Mouse (Mus musculus): ENCODE measurements around the gene Myo1d. TPM values are rescaled to one million over a fixed set of nuclear protein-coding genes. Genes with fewer than 3 reads are reported as not detected.

The Myo1d gene
- polyA plus RNA-seq, 1 experiment: 6.4 TPM

DNA sequence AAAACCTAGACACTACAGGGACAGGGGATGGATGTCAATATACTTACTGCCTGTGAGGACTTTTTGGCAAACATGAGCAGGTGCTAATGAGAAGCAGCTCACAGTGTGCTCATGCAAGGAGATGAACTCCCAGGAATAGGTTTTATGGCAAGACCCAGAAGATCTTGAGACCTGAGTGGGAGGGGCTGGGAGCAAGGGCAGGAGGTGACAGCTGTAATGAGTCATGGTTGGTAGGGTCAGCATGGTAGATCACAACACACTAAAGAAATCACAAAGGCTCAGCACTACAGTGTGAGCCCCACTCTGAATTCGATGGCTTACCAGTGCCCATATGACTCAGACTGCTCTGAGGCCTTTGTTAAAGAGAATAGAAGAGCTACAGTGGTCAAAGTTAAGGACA is 184.3 kb downstream of the Myo1d start:
- 74% methylated on average over 1 of the region's 1 CpGs for WGBS
- no peak for TF ChIP-seq CTCF (IDR thresholded peaks at IDR 0.05; ENCODE audit: control insufficient read depth, insufficient read depth, low read length)
- TF ChIP-seq POLR2A (IDR thresholded peaks at IDR 0.05; ENCODE audit: borderline replicate concordance, control insufficient read depth, low read depth, low read length): no peak

DNA sequence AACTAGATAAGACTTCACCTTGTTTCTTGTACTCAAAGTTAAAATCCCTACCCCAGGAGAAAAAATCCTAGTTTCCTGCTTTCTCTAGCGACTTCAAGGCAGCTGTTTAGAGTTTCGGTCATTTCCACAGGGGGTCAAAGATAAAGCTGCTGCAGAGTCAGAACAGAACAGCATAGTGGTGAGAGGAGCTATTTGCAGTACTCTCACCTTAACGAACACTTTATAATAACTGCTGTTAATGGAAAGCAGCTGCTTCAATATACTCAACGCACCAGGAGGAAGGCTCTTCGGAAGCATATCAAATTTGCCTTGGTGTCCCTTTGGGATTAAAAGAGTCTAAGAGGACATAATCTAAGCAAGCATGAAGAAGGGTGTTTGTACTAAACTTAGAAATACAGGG is 190.4 kb downstream of the Myo1d start:
- Histone ChIP-seq H3K4me1 (ENCODE audit: control insufficient read depth, insufficient read depth, low read length) (no peaks in the 10 kb centered on the region), H3K4me3 (replicated peaks; ENCODE audit: control insufficient read depth, low read depth, low read length) (no peak overlapping the region), H3K27ac (ENCODE audit: control insufficient read depth, insufficient read depth, low read depth, low read length, poor library complexity) (no peak overlapping the region)
- TF ChIP-seq POLR2A (IDR thresholded peaks at IDR 0.05; ENCODE audit: borderline replicate concordance, control insufficient read depth, low read depth, low read length) (no peak), CTCF (IDR thresholded peaks at IDR 0.05; ENCODE audit: control insufficient read depth, insufficient read depth, low read length) (no peak)
- WGBS: 88% methylated on average over 5 of the region's 5 CpGs

More for the DNA sequence above, 184.3 kb downstream of the Myo1d start:
- H3K27ac ChIP-seq (ENCODE audit: control insufficient read depth, insufficient read depth, low read depth, low read length, poor library complexity): no peak overlapping the region
- H3K4me3 ChIP-seq (replicated peaks; ENCODE audit: control insufficient read depth, low read depth, low read length): no peak overlapping the region
- H3K4me1 ChIP-seq (ENCODE audit: control insufficient read depth, insufficient read depth, low read length): no peaks in the 10 kb centered on the region; the same call in 1 of the 2 replicates

DNA sequence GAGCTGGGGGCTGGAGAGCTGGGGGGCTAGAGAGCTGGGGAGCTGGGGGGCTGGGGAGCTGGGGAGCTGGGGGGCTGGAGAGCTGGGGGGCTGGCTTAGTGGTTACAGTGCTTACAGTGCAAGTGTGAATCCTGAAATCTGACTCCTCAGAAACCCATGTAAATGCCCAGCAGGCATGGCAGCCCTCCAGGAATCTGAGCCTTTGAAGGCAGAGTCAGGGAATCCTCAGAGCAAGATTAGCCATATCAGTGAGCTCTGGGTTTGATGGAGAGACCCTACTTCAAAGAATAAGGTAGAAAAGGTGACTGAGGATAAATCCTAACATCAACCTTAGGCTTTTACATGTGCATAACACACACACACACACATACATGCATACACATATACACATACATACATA is 194.1 kb downstream of the Myo1d start:
- Histone ChIP-seq H3K4me1 (ENCODE audit: control insufficient read depth, insufficient read depth, low read length) (no peaks in the 10 kb centered on the region), H3K27ac (ENCODE audit: control insufficient read depth, insufficient read depth, low read depth, low read length, poor library complexity) (no peak overlapping the region), H3K4me3 (replicated peaks; ENCODE audit: control insufficient read depth, low read depth, low read length) (no peak overlapping the region)
- TF ChIP-seq POLR2A (IDR thresholded peaks at IDR 0.05; ENCODE audit: borderline replicate concordance, control insufficient read depth, low read depth, low read length) (no peak), CTCF (IDR thresholded peaks at IDR 0.05; ENCODE audit: control insufficient read depth, insufficient read depth, low read length) (no peak)

DNA sequence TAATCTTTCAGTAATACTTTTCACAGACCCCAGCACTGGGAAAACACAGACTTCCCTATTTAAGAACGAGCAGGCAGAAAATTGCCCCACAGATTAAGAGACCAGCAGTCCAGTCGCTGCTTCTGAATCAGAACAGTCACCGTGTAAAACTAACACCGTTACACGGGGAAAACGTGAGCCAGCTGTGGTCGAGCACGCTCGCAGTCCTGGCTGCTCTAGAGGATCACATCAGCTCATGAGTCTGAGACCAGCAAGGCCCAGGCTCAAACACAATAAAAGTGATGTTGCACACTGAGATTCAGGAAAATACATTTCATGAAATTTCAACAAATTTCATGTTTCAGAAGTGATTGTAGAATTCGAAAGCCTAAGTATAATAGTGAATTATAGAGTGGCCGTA is 194.6 kb downstream of the Myo1d start:
- 72% methylated on average over 11 of the region's 11 CpGs for WGBS
- TF ChIP-seq POLR2A (IDR thresholded peaks at IDR 0.05; ENCODE audit: borderline replicate concordance, control insufficient read depth, low read depth, low read length) (no peak), CTCF (IDR thresholded peaks at IDR 0.05; ENCODE audit: control insufficient read depth, insufficient read depth, low read length) (no peak)
- Histone ChIP-seq H3K4me3 (replicated peaks; ENCODE audit: control insufficient read depth, low read depth, low read length) (no peak overlapping the region), H3K27ac (ENCODE audit: control insufficient read depth, insufficient read depth, low read depth, low read length, poor library complexity) (no peak overlapping the region), H3K4me1 (ENCODE audit: control insufficient read depth, insufficient read depth, low read length) (no peaks in the 10 kb centered on the region)

DNA sequence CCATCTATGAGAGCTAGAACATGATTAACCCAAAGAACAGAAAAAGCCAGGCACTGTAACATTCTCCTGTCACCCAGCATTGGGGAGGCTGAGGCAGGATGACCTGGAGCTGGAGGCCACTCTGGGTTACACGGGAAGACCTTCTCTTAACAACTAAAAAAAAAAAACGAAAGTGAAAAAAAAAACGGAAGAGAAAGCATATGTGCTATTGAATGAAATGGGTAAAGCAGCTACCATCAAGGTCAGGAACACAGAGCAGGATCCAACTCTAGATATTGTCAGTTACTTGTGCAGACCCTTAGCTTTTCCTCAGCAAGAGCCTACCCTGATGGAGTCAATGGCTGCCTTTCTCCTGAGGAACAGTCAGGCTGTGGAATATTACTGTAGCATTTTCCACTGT is 199.3 kb downstream of the Myo1d start:
- Histone ChIP-seq H3K4me3 (replicated peaks; ENCODE audit: control insufficient read depth, low read depth, low read length) (no peak overlapping the region), H3K4me1 (ENCODE audit: control insufficient read depth, insufficient read depth, low read length) (no peaks in the 10 kb centered on the region), H3K27ac (ENCODE audit: control insufficient read depth, insufficient read depth, low read depth, low read length, poor library complexity) (no peak overlapping the region)
- WGBS: 60% methylated on average over 3 of the region's 3 CpGs
- TF ChIP-seq POLR2A (IDR thresholded peaks at IDR 0.05; ENCODE audit: borderline replicate concordance, control insufficient read depth, low read depth, low read length) (no peak), CTCF (IDR thresholded peaks at IDR 0.05; ENCODE audit: control insufficient read depth, insufficient read depth, low read length) (no peak)

DNA sequence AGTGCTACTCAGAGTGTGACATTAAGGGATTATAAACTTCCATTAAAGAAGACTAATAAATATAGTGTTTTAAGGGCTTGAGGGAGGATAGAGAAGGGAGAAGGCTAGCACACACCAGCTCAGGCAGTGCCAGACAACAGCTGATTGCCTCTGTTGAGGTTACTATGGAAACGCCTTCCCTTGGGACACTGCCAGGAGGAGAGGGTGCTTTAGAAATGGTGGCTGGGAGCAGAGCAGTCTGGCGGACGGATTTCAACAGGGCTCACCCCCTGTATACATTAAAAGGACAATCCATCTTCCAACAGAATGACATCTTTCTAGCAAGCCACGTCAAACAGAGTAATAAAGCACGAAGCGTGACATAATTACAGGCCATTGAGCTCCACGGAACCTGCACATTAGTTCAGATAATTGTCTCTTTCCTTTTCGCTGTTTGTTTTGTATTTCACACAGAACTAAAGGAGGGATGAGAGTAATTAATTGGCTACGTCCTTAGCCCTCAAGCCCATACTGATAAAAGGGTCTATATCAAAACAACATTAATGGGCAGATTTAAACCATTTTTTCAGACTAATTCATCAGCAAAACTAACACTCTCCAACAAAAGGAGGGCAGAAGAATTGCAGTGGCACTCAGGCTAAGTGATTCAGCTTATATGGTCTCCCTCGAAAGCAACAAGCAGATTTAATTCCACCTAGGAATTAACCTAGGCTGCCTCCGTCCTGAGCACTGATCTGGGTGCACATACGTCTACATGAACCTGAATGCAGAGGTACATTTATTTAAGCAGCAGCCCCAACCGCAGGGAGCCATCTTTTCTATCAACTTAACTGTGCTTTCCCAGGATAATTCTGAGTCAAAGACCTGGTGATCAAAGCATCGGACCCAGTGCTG is 201.8 kb downstream of the Myo1d start:
- Histone ChIP-seq H3K4me1 (ENCODE audit: control insufficient read depth, insufficient read depth, low read length) (no peaks in the 10 kb centered on the region), H3K27ac (ENCODE audit: control insufficient read depth, insufficient read depth, low read depth, low read length, poor library complexity) (no peak overlapping the region), H3K4me3 (replicated peaks; ENCODE audit: control insufficient read depth, low read depth, low read length) (no peak overlapping the region)
- WGBS: 68% methylated on average over 14 of the region's 14 CpGs
- TF ChIP-seq CTCF (IDR thresholded peaks at IDR 0.05; ENCODE audit: control insufficient read depth, insufficient read depth, low read length): no peak
- TF ChIP-seq POLR2A (IDR thresholded peaks at IDR 0.05; ENCODE audit: borderline replicate concordance, control insufficient read depth, low read depth, low read length): no peak

DNA sequence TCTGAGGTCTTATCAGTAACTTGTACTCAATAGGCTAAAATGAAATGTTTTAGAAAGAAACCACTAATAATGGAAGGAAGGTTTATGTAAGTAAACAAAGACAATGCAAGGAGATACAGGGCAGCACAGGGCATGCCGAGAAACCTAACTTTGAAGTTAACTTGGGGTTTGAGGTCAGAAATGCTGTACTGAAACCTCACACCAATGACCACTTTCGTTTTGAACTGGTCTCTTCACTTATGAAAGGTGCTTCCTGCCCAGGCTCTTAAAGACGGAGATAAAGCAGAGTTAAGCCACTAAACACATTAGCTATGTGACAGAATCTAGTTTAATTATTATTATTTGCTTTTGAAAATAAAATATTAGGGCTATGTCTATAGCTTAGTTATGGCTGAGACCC is 204.0 kb downstream of the Myo1d start:
- TF ChIP-seq CTCF (IDR thresholded peaks at IDR 0.05; ENCODE audit: control insufficient read depth, insufficient read depth, low read length) (no peak), POLR2A (IDR thresholded peaks at IDR 0.05; ENCODE audit: borderline replicate concordance, control insufficient read depth, low read depth, low read length) (no peak)
- H3K4me3 ChIP-seq (replicated peaks; ENCODE audit: control insufficient read depth, low read depth, low read length): no peak overlapping the region
- no peak overlapping the region for H3K27ac ChIP-seq (ENCODE audit: control insufficient read depth, insufficient read depth, low read depth, low read length, poor library complexity)
- no peaks in the 10 kb centered on the region for H3K4me1 ChIP-seq (ENCODE audit: control insufficient read depth, insufficient read depth, low read length)
- 6% methylated on average over 3 of the region's 3 CpGs for WGBS

DNA sequence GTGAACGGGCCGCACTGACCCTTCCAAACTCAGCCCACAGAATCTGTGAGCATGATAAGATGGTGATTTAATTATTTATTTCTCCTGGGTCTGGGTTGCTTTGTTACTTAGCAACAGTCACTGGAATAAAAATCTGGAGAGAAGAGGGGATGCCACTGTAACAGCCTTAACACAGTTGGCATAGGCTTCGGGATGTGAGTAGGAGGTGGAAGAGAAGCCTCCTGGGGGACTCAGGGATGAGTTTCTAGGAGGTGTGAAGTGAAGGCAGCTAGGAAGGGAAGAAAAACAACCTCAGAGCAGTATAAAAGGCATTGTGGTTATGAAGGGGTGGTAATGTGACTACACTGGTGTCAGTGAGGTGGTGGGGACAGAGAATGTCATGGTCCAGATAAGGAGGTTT is 213.5 kb downstream of the Myo1d start:
- WGBS: 92% methylated on average over 3 of the region's 3 CpGs
- TF ChIP-seq POLR2A (IDR thresholded peaks at IDR 0.05; ENCODE audit: borderline replicate concordance, control insufficient read depth, low read depth, low read length) (no peak), CTCF (IDR thresholded peaks at IDR 0.05; ENCODE audit: control insufficient read depth, insufficient read depth, low read length) (no peak)
- no peak overlapping the region for H3K4me3 ChIP-seq (replicated peaks; ENCODE audit: control insufficient read depth, low read depth, low read length)
- no peaks in the 10 kb centered on the region for H3K4me1 ChIP-seq (ENCODE audit: control insufficient read depth, insufficient read depth, low read length)
- no peak overlapping the region for H3K27ac ChIP-seq (ENCODE audit: control insufficient read depth, insufficient read depth, low read depth, low read length, poor library complexity)
